Mouse (Mus musculus) adrenal gland, postnatal 4 days (tissue): ENCODE measurements around the gene Ano5. TPM values are rescaled to one million over a fixed set of nuclear protein-coding genes. Genes with fewer than 3 reads are reported as not detected.

Source experiments
- DNase-seq, 2 experiments: peaks; one replicate each; pipeline ENCODE4 v3.0.0; 2021 to 2022; ENCODE audit warnings: low spot score in 2 of 2, mixed read lengths in 2 of 2
- total RNA-seq, 2 experiments: library from RNA; stranded (reverse); gene quantifications; 2 replicates each; pipeline ENCODE4 v1.2.3; 2021

Ano5 gene
- total RNA-seq, 2 experiments from 2014 or later, result 0.79 to 0.95 TPM

GRCm38 (mm10) chr7:51628349-51628748 is 117.5 kb downstream of the Ano5 start:
- no peak for DNase-seq

- DNase-seq, result no peak
These were observed 118.4 kb downstream of the Ano5 start for GRCm38 (mm10) chr7:51629206-51629605.

GRCm38 (mm10) chr7:51631171-51631570 is 120.3 kb downstream of the Ano5 start:
- no peak for DNase-seq

GRCm38 (mm10) chr7:51632543-51633229 is 121.9 kb downstream of the Ano5 start:
- no peak for DNase-seq

- DNase-seq, result no peak
These were observed 122.5 kb downstream of the Ano5 start for GRCm38 (mm10) chr7:51633230-51633844.

Other genes with a start within 250 kb of the Ano5 start
- 1 to 10 TPM in 1 of 2 experiments, under 1 TPM in 1; 0.22 to 1.2 TPM for gene Slc17a6, start 111.0 kb downstream of the Ano5 start, total RNA-seq